Mouse (Mus musculus): Measurements from ENCODE around the gene Olfr1458.

The Olfr1458 gene

DNA sequence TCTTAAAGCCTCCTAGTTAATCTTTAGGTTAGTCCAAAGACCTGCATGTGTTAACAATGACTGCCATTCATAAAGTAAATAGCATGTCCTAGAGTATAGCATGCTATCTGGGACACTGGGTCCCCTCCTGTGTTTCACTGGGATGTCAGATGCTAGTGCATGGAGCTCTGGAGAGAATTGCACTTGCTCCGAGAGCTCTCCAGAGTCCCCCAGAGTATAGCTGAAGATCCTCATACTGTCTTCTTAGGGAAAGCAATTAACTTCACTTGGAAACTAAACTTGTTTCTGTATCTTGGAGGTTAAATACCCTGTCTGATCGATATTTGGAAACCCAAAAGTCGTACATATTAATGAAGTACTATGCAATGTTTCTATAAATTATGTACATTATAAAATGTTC is at the start of gene Olfr1458:
TSS of gene Olfr1458 (minus strand) at position 101 of the 400 bp plus-strand sequence.
- DNase-seq (ENCODE audit: low read depth) = no peak

GRCm38 (mm10) chr19:13149449-13149848 is 42.9 kb upstream of the Olfr1458 start, which contains the start of gene Olfr1459:
TSS of gene Olfr1459 (minus strand) at chr19:13149549.
- no peak for DNase-seq (ENCODE audit: low read depth)

- no peak for DNase-seq (ENCODE audit: low read depth)
Measured at GRCm38 (mm10) chr19:13097791-13098190, 8.8 kb downstream of the Olfr1458 start, which contains the start of gene Olfr1457. TSS of gene Olfr1457 (minus strand) at chr19:13097891.

DNA sequence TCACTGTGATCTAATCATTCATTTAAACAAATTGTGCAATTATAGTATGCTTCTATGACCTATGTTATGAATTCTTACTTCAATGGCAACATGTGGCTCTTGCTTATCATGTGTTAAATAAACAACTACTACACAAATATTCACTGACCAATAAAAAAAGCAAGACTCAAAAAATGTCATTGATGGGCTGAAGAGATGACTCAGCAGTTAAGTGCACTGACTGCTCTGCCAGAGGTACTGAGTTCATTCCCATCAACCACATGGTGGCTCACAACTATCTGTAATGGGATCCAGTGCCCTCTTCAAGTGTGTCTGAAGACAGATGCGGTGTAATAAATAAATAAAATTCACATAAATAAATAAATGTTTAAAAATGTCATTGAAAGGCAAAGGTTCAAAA is 12.7 kb downstream of the Olfr1458 start:
- DNase-seq (ENCODE audit: low read depth) = no peak

GRCm38 (mm10) chr19:13060310-13060709 is 46.3 kb downstream of the Olfr1458 start, which contains the start of gene Olfr1454:
TSS of gene Olfr1454 (plus strand) at chr19:13060610.
- DNase-seq (ENCODE audit: low read depth) = no peak

Measured in c-Kit-positive CD71-negative TER-119-negative erythroid progenitor cells, embryonic 14.5 days (primary cell).